Mouse (Mus musculus): Measurements from ENCODE around the gene AB124611. TPM values are rescaled to one million over a fixed set of nuclear protein-coding genes. Genes with fewer than 3 reads are reported as not detected.

Gene AB124611
- polyA plus RNA-seq, 1 experiment from 2014 or later: 2.5 TPM

DNA sequence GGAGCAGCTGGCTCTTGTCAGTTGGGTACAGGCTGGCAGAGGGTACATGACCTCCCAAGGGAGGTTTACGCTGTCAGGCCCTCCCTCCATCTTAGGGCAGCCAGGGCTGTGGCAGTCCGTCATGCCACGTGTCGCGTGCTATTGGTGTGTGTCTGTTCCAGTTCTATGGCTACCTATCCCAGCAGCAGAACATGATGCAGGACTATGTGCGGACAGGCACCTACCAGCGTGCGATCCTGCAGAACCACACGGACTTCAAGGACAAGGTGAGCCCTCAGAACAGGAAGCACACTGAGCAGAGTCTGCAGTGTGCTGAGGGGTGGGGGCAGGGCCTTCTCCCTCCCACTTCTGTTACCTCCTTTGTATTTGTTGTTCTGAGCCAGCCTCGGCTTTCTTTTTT is 49.3 kb downstream of the AB124611 start:
- H3K27me3 ChIP-seq (replicated peaks): no peaks in the 10 kb centered on the region
- H3K9ac ChIP-seq: no peak overlapping the region
- H3K36me3 ChIP-seq: peaks cover 36% of the 10 kb centered on the region
- WGBS: 92% methylated on average over 10 of the region's 10 CpGs
- no peaks in the 10 kb centered on the region for H3K9me3 ChIP-seq
- no peaks in the 10 kb centered on the region for H3K4me1 ChIP-seq (replicated peaks)
- 0 out of 2 replicates have a peak, but pooled peaks have one; percentile 43 for ATAC-seq
- H3K4me2 ChIP-seq (replicated peaks): no peak overlapping the region
- H3K27ac ChIP-seq: no peak overlapping the region
- H3K4me3 ChIP-seq (replicated peaks): no peak overlapping the region

DNA sequence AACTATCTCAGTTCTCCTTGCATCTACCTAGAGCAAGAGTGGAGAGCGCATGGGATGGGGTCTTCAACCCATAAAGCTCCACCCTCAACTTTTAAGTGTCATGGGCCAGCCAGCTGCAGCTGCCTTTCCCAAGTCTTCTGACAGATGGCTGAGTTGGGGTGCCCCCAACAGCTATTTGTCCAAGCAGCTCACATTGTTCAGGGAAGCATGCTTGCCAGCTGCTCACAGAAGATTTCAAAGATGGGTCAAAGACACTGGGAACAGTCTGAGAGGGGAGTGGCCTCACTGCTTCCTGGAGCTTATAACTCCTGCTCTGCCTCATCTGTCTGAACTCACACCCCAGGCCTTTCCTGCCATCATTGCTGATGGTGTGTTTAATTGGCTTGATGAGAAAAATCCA is 50.3 kb downstream of the AB124611 start:
- H3K9ac ChIP-seq: no peak overlapping the region
- no peak overlapping the region for H3K27ac ChIP-seq
- no peaks in the 10 kb centered on the region for H3K9me3 ChIP-seq
- WGBS: 96% methylated on average over 1 of the region's 1 CpGs
- peaks cover 37% of the 10 kb centered on the region for H3K36me3 ChIP-seq
- no peak for ATAC-seq
- no peak overlapping the region for H3K4me2 ChIP-seq (replicated peaks)
- no peaks in the 10 kb centered on the region for H3K4me1 ChIP-seq (replicated peaks)
- H3K27me3 ChIP-seq (replicated peaks): no peaks in the 10 kb centered on the region
- no peak overlapping the region for H3K4me3 ChIP-seq (replicated peaks)

DNA sequence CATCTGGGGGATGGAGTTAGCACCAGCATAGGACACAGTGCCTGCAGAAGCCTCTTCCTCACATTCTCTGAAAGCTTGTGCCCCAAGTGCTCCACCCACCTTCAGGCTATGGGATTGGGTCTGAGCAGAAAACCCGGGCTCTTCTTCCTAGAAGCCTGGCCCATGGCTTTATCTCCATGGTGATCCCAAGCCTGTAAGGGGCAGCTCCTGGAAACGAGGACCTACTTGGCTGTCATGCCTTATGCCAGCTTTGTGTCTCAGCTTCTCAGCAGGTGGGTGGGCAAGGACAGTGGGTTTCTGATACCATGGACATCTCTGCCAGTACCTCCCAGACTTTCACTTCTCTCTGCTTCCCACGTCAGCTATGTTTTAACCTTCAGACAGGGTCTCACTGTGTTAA is 52.2 kb downstream of the AB124611 start:
- peaks cover 46% of the 10 kb centered on the region for H3K36me3 ChIP-seq
- H3K4me3 ChIP-seq (replicated peaks): no peak overlapping the region
- H3K9me3 ChIP-seq: no peaks in the 10 kb centered on the region
- 81% methylated on average over 3 of the region's 3 CpGs for WGBS
- no peak overlapping the region for H3K27ac ChIP-seq
- H3K27me3 ChIP-seq (replicated peaks): no peaks in the 10 kb centered on the region
- no peak for ATAC-seq
- H3K4me2 ChIP-seq (replicated peaks): no peak overlapping the region
- H3K4me1 ChIP-seq (replicated peaks): no peaks in the 10 kb centered on the region
- H3K9ac ChIP-seq: no peak overlapping the region

DNA sequence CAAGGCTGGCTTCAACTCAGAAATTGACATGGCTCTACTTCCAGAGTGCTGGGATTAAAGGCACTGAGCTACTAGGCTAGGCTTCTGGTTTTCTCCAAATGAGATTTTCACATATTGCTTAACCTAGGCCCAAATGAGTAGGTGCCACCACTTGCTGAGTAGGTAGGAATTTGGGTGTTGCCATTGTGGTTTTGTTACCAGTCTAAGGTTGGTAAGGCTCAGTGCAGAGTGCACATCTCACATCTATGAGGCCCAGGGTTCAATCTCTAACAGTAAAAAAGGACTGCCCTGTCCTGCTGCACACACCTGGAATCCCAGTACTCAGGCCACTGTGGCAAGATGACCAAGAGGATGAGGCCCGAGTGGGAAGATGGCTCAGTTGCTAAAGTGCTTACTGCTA is 59.4 kb downstream of the AB124611 start:
- no peak overlapping the region for H3K4me2 ChIP-seq (replicated peaks)
- ATAC-seq: no peak
- 84% methylated on average over 1 of the region's 1 CpGs for WGBS

DNA sequence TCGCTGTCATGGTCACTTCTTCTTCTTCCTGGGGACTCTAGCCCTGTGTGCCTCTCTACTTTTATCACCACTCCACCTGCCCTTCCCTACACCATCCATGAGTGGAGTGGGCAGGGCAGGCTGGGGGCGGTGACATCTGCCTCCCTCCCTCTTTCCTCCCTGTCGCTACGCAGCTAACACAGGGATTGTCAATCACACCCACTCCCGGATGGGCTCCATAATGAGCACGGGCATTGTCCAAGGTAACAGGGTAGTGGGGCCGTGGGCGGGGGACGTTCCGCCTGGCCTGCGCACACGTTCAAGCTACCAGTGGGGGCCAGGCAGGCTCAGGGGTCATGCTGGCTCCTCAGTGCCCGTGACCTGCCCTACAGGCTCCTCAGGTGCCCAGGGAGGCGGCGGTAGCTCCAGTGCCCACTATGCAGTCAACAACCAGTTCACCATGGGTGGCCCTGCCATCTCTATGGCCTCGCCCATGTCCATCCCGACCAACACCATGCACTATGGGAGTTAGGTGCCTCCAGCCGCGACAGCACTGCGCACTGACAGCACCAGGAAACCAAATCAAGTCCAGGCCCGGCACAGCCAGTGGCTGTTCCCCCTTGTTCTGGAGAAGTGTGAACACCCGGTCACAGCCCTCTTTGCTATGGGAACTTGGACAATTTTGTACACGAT is 61.8 kb downstream of the AB124611 start:
- H3K4me2 ChIP-seq (replicated peaks): no peak overlapping the region
- ATAC-seq: no peak
- H3K9ac ChIP-seq: no peak overlapping the region
- 84% methylated on average over 23 of the region's 23 CpGs for WGBS
- peaks cover 54% of the 10 kb centered on the region for H3K36me3 ChIP-seq
- H3K4me1 ChIP-seq (replicated peaks): peaks cover 9% of the 10 kb centered on the region
- H3K27me3 ChIP-seq (replicated peaks): no peaks in the 10 kb centered on the region
- H3K27ac ChIP-seq: no peak overlapping the region
- H3K4me3 ChIP-seq (replicated peaks): no peak overlapping the region
- H3K9me3 ChIP-seq: no peaks in the 10 kb centered on the region

More for the DNA sequence above, 59.4 kb downstream of the AB124611 start:
- H3K9me3 ChIP-seq: no peaks in the 10 kb centered on the region
- H3K27ac ChIP-seq: no peak overlapping the region
- H3K4me1 ChIP-seq (replicated peaks): no peaks in the 10 kb centered on the region
- H3K9ac ChIP-seq: no peak overlapping the region
- no peak overlapping the region for H3K4me3 ChIP-seq (replicated peaks)
- no peaks in the 10 kb centered on the region for H3K27me3 ChIP-seq (replicated peaks)
- H3K36me3 ChIP-seq: peaks cover 68% of the 10 kb centered on the region

DNA sequence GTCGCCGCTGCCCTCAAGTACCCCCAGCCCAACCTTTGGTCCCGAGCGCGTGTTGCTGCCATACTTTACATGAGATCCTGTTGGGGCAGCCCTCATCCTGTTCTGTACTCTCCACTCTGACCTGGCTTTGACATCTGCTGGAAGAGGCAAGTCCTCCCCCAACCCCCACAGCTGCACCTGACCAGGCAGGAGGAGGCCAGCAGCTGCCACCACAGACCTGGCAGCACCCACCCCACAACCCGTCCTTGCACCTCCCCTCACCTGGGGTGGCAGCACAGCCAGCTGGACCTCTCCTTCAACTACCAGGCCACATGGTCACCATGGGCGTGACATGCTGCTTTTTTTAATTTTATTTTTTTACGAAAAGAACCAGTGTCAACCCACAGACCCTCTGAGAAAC is 62.4 kb downstream of the AB124611 start:
- Histone ChIP-seq H3K4me3 (replicated peaks) (no peak overlapping the region), H3K36me3 (peaks cover 48% of the 10 kb centered on the region), H3K9me3 (no peaks in the 10 kb centered on the region), H3K4me2 (replicated peaks) (no peak overlapping the region), H3K4me1 (replicated peaks) (peaks cover 9% of the 10 kb centered on the region), H3K27me3 (replicated peaks) (no peaks in the 10 kb centered on the region), H3K9ac (no peak overlapping the region), H3K27ac (no peak overlapping the region)
- 85% methylated on average over 8 of the region's 8 CpGs for WGBS
- ATAC-seq: no peak

DNA sequence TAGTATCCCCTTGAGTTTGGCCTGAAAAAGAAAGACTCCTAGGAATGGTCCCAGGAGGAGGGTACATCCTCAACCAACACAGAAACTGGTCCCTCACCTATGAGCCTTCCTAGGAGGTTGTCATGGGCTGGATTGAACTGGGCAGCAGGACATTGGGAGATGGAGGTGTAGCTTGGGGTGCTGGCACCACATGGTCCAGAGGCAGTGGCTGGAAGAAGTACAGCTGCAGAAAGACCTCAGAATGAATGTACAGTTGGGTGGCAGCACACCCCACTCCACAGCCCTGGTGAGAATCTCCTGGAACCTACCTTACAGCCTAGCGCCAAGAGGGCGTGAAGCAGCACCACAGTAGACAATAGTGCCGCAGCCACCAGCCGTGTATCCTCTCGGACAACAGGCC is 63.6 kb downstream of the AB124611 start:
- 91% methylated on average over 5 of the region's 5 CpGs for WGBS
- Histone ChIP-seq H3K9ac (no peak overlapping the region), H3K4me1 (replicated peaks) (peaks cover 18% of the 10 kb centered on the region), H3K4me2 (replicated peaks) (no peak overlapping the region), H3K4me3 (replicated peaks) (no peak overlapping the region), H3K27ac (no peak overlapping the region), H3K9me3 (no peaks in the 10 kb centered on the region), H3K36me3 (peaks cover 44% of the 10 kb centered on the region), H3K27me3 (replicated peaks) (no peaks in the 10 kb centered on the region)
- no peak for ATAC-seq

DNA sequence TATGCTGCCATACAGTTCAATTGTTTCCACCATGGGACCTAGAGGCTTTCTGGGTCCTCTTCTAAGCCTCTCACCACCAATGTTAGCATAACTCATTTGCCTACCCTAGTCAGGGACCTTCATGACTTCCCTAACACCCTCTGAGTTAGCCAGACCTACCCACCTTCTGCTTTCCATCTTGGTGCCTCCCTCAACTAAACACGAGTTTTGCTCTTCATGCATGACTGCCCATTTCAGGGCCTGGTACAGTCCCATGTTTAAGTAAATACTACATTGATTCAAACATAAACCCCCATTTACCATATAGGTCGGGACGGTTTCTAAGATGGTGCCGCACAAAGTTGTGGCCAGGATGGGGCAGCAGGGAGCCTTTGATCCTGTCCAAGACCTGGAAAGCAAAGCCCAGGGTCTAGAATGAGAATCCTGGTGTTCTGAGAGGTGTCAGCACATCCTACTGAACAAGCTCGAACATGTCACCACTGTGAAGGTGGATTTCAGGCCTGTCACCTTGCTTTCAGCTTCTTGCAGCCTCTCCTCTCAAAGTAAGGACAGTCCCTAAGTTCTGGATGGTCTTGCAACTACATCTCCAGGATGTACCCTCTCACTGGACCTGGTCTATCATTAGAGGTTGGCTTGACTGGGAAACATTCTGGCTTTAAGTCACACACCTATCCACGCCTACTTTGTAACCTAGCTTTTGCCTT is 65.3 kb downstream of the AB124611 start:
- Histone ChIP-seq H3K4me3 (replicated peaks) (peak overlapping the region; percentile 72; the same call in 1 of the 2 replicates), H3K9ac (no peak overlapping the region), H3K4me2 (replicated peaks) (peak overlapping the region; percentile 81), H3K36me3 (peaks cover 32% of the 10 kb centered on the region), H3K9me3 (no peaks in the 10 kb centered on the region), H3K27me3 (replicated peaks) (no peaks in the 10 kb centered on the region), H3K27ac (no peak overlapping the region), H3K4me1 (replicated peaks) (peaks cover 18% of the 10 kb centered on the region)
- WGBS: 83% methylated on average over 6 of the region's 6 CpGs
- ATAC-seq: no peak

DNA sequence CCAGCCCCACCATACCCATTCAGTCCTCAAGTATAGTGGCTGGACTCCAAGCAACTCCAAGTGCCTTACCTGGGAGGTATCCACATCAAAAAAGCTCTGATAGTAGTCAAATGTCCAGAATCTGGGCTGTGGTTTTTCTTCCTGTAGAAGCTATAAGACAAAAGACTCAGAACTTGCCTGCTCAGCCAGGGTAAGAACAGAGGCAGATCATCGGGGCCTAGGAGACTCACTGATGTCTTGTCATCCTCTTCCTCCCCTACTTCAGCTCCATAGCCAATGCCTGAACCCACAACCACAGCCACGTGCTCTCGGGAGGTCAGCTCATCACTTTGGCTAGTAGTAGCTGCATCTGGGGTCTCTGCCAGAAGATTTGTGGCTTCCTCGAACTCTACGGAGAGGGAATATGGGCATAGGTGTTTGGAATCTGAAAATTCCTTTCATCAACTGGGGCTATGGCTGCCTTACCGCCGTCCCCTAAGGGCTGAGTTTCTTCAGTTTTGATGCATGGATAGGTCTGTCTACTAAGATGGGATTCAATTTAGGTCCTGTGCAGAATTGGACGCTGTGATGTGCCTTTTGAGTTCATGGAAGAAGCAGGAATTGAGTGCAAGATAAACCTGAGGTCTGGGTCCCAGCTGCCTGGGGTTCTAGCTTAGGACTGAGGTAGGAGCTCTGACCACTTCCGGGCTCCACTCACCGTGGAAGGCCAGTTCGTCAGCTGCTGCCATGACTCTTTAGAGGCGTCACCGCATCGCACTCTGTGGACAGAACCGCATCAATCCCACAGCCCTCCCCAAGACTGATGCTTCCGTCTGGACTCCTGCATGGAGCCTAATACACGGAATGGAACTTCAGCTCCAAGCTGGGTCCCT is 66.1 kb downstream of the AB124611 start:
- peak overlapping the region; percentile 52; the same call in 1 of the 2 replicates for H3K27ac ChIP-seq
- peak; percentile 79 for ATAC-seq
- WGBS: 18% methylated on average over 17 of the region's 17 CpGs

DNA sequence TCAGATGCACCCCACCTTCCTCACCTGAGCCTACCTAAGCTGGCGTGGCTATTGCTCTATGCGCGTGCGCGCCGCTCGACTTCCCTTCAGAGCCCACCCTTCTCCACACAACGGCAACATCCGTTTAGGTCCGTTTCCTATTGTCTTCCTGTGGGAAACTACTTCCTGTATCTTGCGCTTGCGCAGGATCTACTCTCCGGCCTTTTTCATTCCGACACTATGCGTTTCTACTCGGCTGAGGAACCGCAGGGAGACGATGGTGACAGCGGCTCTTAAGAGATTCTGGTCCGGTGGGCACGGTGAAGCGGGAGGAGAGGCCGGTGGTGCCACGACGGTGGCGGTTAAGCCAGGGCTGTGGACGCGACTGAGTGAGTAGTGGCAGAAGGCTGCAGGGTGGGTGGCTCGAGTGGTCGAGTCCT is 66.7 kb downstream of the AB124611 start, which contains the start of the genes Timm29 and Yipf2:
TSS of gene Timm29 (plus strand) at position 20 of the 419 bp plus-strand sequence.
TSS of gene Yipf2 (minus strand) at position 126 of the 419 bp plus-strand sequence.
- Histone ChIP-seq H3K4me3 (replicated peaks) (peak within 1 kb of the TSS; percentile 72), H3K4me1 (replicated peaks) (peaks cover 18% of the 10 kb centered on the region), H3K27me3 (replicated peaks) (no peaks in the 10 kb centered on the region), H3K9ac (peak within 1 kb of the TSS; percentile 71), H3K36me3 (peaks cover 23% of the 10 kb centered on the region; the same call in 1 of the 2 replicates), H3K4me2 (replicated peaks) (peak within 1 kb of the TSS; percentile 90), H3K9me3 (no peaks in the 10 kb centered on the region), H3K27ac (peak within 1 kb of the TSS; percentile 77)
- under 1% methylated on average over 30 of the region's 30 CpGs for WGBS
- peak; percentile 94 for ATAC-seq

More for the DNA sequence above, 66.1 kb downstream of the AB124611 start:
- peaks cover 18% of the 10 kb centered on the region for H3K4me1 ChIP-seq (replicated peaks)
- peaks cover 29% of the 10 kb centered on the region for H3K36me3 ChIP-seq
- H3K27me3 ChIP-seq (replicated peaks): no peaks in the 10 kb centered on the region
- H3K4me3 ChIP-seq (replicated peaks): peak overlapping the region; percentile 72
- H3K4me2 ChIP-seq (replicated peaks): peak overlapping the region; percentile 81
- H3K9ac ChIP-seq: peak overlapping the region; percentile 61
- no peaks in the 10 kb centered on the region for H3K9me3 ChIP-seq

DNA sequence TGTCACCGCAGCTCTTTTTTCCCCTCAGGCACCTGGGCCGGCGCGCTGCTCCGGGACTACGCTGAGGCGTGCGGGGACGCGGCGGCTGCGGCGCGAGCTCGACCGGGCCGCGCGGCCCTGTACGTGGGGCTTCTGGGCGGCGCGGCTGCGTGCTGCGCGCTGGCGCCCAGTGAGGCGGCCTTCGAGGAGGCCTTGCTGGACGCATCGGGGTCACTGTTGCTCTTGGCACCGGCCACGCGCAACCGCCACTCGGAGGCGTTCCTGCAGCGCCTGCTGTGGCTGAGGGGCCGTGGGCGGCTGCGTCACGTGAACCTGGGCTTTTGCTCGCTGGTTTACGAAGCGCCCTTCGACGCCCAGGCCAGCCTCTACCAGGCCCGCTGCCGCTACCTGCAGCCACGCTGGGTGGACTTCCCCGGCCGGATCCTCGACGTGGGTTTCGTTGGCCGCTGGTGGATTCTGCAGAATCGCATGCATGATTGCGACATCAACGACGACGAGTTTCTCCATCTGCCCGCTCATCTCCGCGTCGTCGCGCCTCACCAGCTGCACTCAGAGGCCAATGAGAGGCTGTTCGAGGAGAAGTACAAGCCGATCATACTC is 67.2 kb downstream of the AB124611 start:
- under 1% methylated on average over 69 of the region's 69 CpGs for WGBS
- peak overlapping the region; percentile 90 for H3K4me2 ChIP-seq (replicated peaks)
- peak overlapping the region; percentile 72 for H3K4me3 ChIP-seq (replicated peaks)
- peak overlapping the region; percentile 71 for H3K9ac ChIP-seq
- peak overlapping the region; percentile 77 for H3K27ac ChIP-seq
- peaks cover 18% of the 10 kb centered on the region for H3K4me1 ChIP-seq (replicated peaks)
- H3K27me3 ChIP-seq (replicated peaks): no peaks in the 10 kb centered on the region
- H3K36me3 ChIP-seq: peaks cover 18% of the 10 kb centered on the region; the same call in 1 of the 2 replicates
- no peaks in the 10 kb centered on the region for H3K9me3 ChIP-seq
- peak; percentile 75 for ATAC-seq

All from intestine, embryonic 15.5 days (tissue).